Mouse (Mus musculus) lung, postnatal 0 days (tissue): Measurements from ENCODE around the gene Ifitm3. TPM values are rescaled to one million over a fixed set of nuclear protein-coding genes. Genes with fewer than 3 reads are reported as not detected.
"Not testable (repeated sequence)": the region's sequence is repeated elsewhere in the genome, so short reads cannot be mapped to it uniquely, and the experiment has no call there.

Experiments used
- ATAC-seq: fragments of 200-750 bp; cut with Nextera tagmentation; 2 replicates; pipeline ENCODE4 v1.8.0; 2017; ENCODE audit warnings: moderate library complexity
- DNase-seq: peaks from one replicate; pipeline ENCODE4 v3.0.0-alpha.2; 2016; ENCODE audit warnings: low spot score
- H3K27ac ChIP-seq: fragments of 300-500 bp; sonication (generic); 2 replicates; pipeline ENCODE4 v1.5.1; 2014; ENCODE audit warnings: antibody characterized with exemption, mild to moderate bottlenecking, low read length, mixed read lengths
- H3K27me3 ChIP-seq: fragments of 300-500 bp; sonication (generic); replicated peaks from 2 replicates; pipeline ENCODE4 v1.6.1; 2014; ENCODE audit warnings: low read length, mixed read lengths; ENCODE audit not compliant: insufficient read depth
- H3K36me3 ChIP-seq: fragments of 300-500 bp; sonication (generic); 2 replicates; pipeline ENCODE4 v1.6.1; 2014; ENCODE audit warnings: low read length, mixed read lengths; ENCODE audit not compliant: insufficient read depth
- H3K4me1 ChIP-seq: fragments of 300-500 bp; sonication (generic); 2 replicates; pipeline ENCODE4 v1.6.1; 2014; ENCODE audit warnings: antibody characterized with exemption, low read depth, low read length, mixed read lengths; ENCODE audit not compliant: insufficient read depth
- H3K4me2 ChIP-seq: fragments of 300-500 bp; sonication (generic); replicated peaks from 2 replicates; pipeline ENCODE4 v1.6.1; 2014; ENCODE audit warnings: low read depth, mild to moderate bottlenecking, low read length, moderate library complexity, mixed read lengths
- H3K4me3 ChIP-seq: fragments of 300-500 bp; sonication (generic); 2 replicates; pipeline ENCODE4 v1.5.1; 2014; ENCODE audit warnings: low read depth, low read length
- H3K9ac ChIP-seq: fragments of 300-500 bp; sonication (generic); replicated peaks from 2 replicates; pipeline ENCODE4 v1.6.1; 2014; ENCODE audit warnings: low read depth, mild to moderate bottlenecking
- H3K9me3 ChIP-seq: fragments of 300-500 bp; sonication (generic); 2 replicates; pipeline ENCODE4 v1.6.1; 2016; ENCODE audit warnings: low read length, mixed read lengths
- CTCF ChIP-seq: IDR thresholded peaks from 2 replicates; pipeline ENCODE4 v1.5.1; 2016; ENCODE audit warnings: antibody characterized with exemption, mild to moderate bottlenecking
- EP300 ChIP-seq: IDR thresholded peaks from 2 replicates; pipeline ENCODE4 v1.6.1; 2016; ENCODE audit warnings: antibody characterized with exemption, mild to moderate bottlenecking, control low read depth
- WGBS: fragments of 180-500 bp; shearing (Covaris S2); extraction: QIAGEN DNeasy Blood & Tissue Kit; methylation state at CpG from one replicate; pipeline ENCODE4 v1.1.7; 2014; 5-methylcytosine and 5-hydroxymethylcytosine counted together
- polyA plus RNA-seq: library from polyadenylated mRNA; unstranded; fragments of >200 nt; fragmentation: Nextera tagmentation; extraction: Ambion mirVana; gene quantifications from 2 replicates; pipeline ENCODE4 v1.2.1, GENCODE M21; 2015

The Ifitm3 gene
- polyA plus RNA-seq, 1 experiment from 2014 or later, result 1,037 TPM

- TF ChIP-seq CTCF, result no peak
- no peak for TF ChIP-seq EP300
- DNase-seq (no peak), ATAC-seq (no peak)
- no peaks in the 10 kb centered on the region for H3K36me3 ChIP-seq
- H3K27me3 ChIP-seq, result no peaks in the 10 kb centered on the region
- H3K4me3 ChIP-seq, result no peak overlapping the region
- no peak overlapping the region for H3K9ac ChIP-seq
- no peak overlapping the region for H3K4me2 ChIP-seq
- H3K27ac ChIP-seq, result no peak overlapping the region
- WGBS, result 62% methylated on average over 20 of the region's 21 CpGs
- no peaks in the 10 kb centered on the region for H3K4me1 ChIP-seq
- no peaks in the 10 kb centered on the region for H3K9me3 ChIP-seq
Measured at GRCm38 (mm10) chr7:141038090-141039032, 27.8 kb upstream of the Ifitm3 start.

DNA sequence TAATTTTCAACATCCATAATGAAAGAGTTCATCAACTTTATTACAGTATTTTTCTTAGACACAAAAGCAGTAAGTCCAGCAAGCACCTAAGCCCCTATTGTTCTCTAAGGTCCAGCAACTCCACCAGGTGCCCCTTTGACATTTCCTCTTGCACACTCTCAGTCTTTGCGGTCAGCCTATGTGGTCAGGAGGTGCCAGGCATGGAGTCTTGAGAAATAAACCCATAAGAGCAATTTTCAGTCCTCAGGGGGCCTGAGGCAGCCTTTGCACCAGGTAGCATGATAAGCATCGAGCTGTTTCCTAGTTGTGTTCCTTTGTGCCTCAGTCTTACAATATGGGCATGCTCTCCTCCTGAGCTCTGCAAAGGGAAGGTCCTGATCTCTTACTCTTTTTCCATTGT, 26.1 kb upstream of the Ifitm3 start:
- not testable (repeated sequence) for DNase-seq, ATAC-seq, H3K9me3 ChIP-seq, H3K4me1 ChIP-seq, H3K4me3 ChIP-seq, H3K27me3 ChIP-seq, H3K4me2 ChIP-seq, H3K36me3 ChIP-seq, H3K9ac ChIP-seq, H3K27ac ChIP-seq
- WGBS, result 77% methylated on average over 1 of the region's 2 CpGs

GRCm38 (mm10) chr7:141032458-141033167, 22.0 kb upstream of the Ifitm3 start:
- WGBS, result 65% methylated on average over 9 of the region's 9 CpGs
- TF ChIP-seq EP300 (no peak), CTCF (no peak)

DNA sequence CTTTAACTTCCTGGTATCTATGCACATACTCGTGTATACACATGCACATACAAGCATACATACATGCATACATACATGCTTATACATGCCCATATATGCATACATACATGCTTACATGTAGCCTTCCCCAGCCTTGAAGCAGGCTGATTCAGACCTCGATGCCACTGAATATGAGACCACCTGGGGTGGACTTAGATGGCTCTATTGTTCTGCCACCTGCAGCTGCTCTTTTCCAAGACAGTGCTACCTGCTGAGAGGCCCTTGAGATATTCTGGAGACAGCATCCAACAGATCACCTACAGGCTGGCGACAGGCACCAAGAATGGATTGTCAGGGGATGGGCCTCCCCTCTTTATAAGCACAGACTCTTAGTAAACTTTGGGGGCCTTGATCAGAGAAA, 19.8 kb upstream of the Ifitm3 start:
- H3K4me3 ChIP-seq, result no peak overlapping the region
- ATAC-seq (no peak), DNase-seq (no peak)
- H3K9me3 ChIP-seq, result no peaks in the 10 kb centered on the region
- no peaks in the 10 kb centered on the region for H3K4me1 ChIP-seq
- H3K9ac ChIP-seq, result no peak overlapping the region
- H3K27me3 ChIP-seq, result no peaks in the 10 kb centered on the region
- WGBS, result 61% methylated on average over 3 of the region's 3 CpGs
- H3K36me3 ChIP-seq, result no peaks in the 10 kb centered on the region
- H3K27ac ChIP-seq, result no peak overlapping the region
- TF ChIP-seq EP300 (no peak), CTCF (no peak)
- H3K4me2 ChIP-seq, result no peak overlapping the region

More at GRCm38 (mm10) chr7:141032458-141033167, 22.0 kb upstream of the Ifitm3 start:
- H3K9me3 ChIP-seq, result no peaks in the 10 kb centered on the region
- DNase-seq (no peak), ATAC-seq (no peak)
- H3K27ac ChIP-seq, result no peak overlapping the region
- no peaks in the 10 kb centered on the region for H3K27me3 ChIP-seq
- no peaks in the 10 kb centered on the region for H3K4me1 ChIP-seq
- H3K9ac ChIP-seq, result no peak overlapping the region
- H3K36me3 ChIP-seq, result no peaks in the 10 kb centered on the region
- H3K4me2 ChIP-seq, result no peak overlapping the region
- no peak overlapping the region for H3K4me3 ChIP-seq

- DNase-seq (no peak), ATAC-seq (no peak)
- Histone ChIP-seq H3K27me3 (no peaks in the 10 kb centered on the region), H3K9me3 (no peaks in the 10 kb centered on the region), H3K9ac (no peak within 1 kb of the TSS), H3K4me1 (peaks cover 4% of the 10 kb centered on the region; the same call in 1 of the 2 replicates), H3K36me3 (no peaks in the 10 kb centered on the region), H3K4me3 (no peak within 1 kb of the TSS), H3K27ac (no peak within 1 kb of the TSS), H3K4me2 (no peak within 1 kb of the TSS)
- no peak for TF ChIP-seq EP300
- TF ChIP-seq CTCF, result no peak
- 100% methylated on average over 2 of the region's 2 CpGs for whole genome bisulfite sequencing
Measured at GRCm38 (mm10) chr7:141028831-141029230, 18.3 kb upstream of the Ifitm3 start, which contains the start of gene Gm17387. TSS of gene Gm17387 (plus strand) at chr7:141029131.

GRCm38 (mm10) chr7:141026740-141027098, 16.1 kb upstream of the Ifitm3 start:
- TF ChIP-seq CTCF, result no peak
- no peak for TF ChIP-seq EP300
- Histone ChIP-seq H3K4me2 (no peak overlapping the region), H3K4me1 (peaks cover 4% of the 10 kb centered on the region; the same call in 1 of the 2 replicates), H3K9ac (0 out of 2 replicates have a peak overlapping the region, but pooled peaks have one; percentile 16), H3K9me3 (no peaks in the 10 kb centered on the region), H3K4me3 (no peak overlapping the region), H3K27ac (peak overlapping the region; percentile 75), H3K36me3 (no peaks in the 10 kb centered on the region), H3K27me3 (no peaks in the 10 kb centered on the region)
- DNase-seq, result no peak
- 60% methylated on average over 5 of the region's 5 CpGs for WGBS
- peak; percentile 44 for ATAC-seq
